Mouse (Mus musculus): ENCODE data around the gene Zyg11b. TPM values are rescaled to one million over a fixed set of nuclear protein-coding genes. Genes with fewer than 3 reads are reported as not detected.

Zyg11b gene
- polyA plus RNA-seq, 1 experiment from 2014 or later, result 24.2 TPM

DNA sequence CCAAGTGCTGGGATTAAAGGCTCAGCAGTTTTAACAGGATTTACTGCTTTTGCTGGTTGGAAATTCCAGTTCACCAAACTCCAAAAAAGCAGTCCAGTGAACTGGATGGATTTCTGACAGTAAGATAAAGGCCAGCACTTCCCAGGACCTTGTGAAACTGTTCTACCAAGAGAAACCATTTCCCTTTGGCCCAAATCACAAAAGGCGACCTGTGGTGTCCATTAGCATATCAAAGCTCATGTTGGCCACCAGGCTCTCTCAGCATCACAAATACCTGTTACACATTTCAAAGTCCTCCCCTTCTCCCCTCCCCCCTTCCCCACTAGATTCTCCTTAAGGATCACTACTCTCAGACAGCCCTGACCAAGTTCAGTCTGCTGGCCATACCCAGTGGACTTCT lies 118.6 kb downstream of the Zyg11b start:
- Histone ChIP-seq H3K4me2 (ENCODE audit: low read length) (no peak overlapping the region), H3K4me3 (ENCODE audit: low read depth, low read length) (no peak overlapping the region), H3K4me1 (ENCODE audit: control insufficient read depth, insufficient read depth, low read length) (no peaks in the 10 kb centered on the region), H3K36me3 (ENCODE audit: control insufficient read depth, insufficient read depth, low read length) (no peaks in the 10 kb centered on the region), H3K27ac (ENCODE audit: low read depth, low read length) (no peak overlapping the region), H3K27me3 (replicated peaks; ENCODE audit: control insufficient read depth, insufficient read depth, low read length) (no peaks in the 10 kb centered on the region), H3K9ac (ENCODE audit: low read length) (no peak overlapping the region), H3K9me3 (replicated peaks; ENCODE audit: control insufficient read depth, low read length) (no peaks in the 10 kb centered on the region)
- no peak for ATAC-seq
- 22% methylated on average over 1 of the region's 1 CpGs for WGBS
- DNase-seq (ENCODE audit: low spot score), result no peak

Other genes with a start within 250 kb of the Zyg11b start
- gene Podn, start 204.7 kb downstream of the Zyg11b start, polyA plus RNA-seq (2014; fragmentation: Nextera tagmentation; extraction: Ambion mirVana), result 0.19 and 0.85 TPM in 2 replicates
- 255 and 265 TPM in 2 replicates for gene Scp2, start 156.1 kb downstream of the Zyg11b start, polyA plus RNA-seq (2014; fragmentation: Nextera tagmentation; extraction: Ambion mirVana)
- 11.8 and 12.0 TPM in 2 replicates for gene Echdc2, start 135.7 kb downstream of the Zyg11b start, polyA plus RNA-seq (2014; fragmentation: Nextera tagmentation; extraction: Ambion mirVana)
- gene Zyg11a, start 83.0 kb downstream of the Zyg11b start, polyA plus RNA-seq (2014; fragmentation: Nextera tagmentation; extraction: Ambion mirVana), result not detected in 2 replicates
- gene Coa7, start 27.0 kb upstream of the Zyg11b start, polyA plus RNA-seq (2014; fragmentation: Nextera tagmentation; extraction: Ambion mirVana), result 43.1 and 52.2 TPM in 2 replicates
- gene Shisal2a, start 82.3 kb upstream of the Zyg11b start, polyA plus RNA-seq (2014; fragmentation: Nextera tagmentation; extraction: Ambion mirVana), result 2.7 and 3.6 TPM in 2 replicates
- 26.9 and 28.9 TPM in 2 replicates for gene Gpx7, start 105.9 kb upstream of the Zyg11b start, polyA plus RNA-seq (2014; fragmentation: Nextera tagmentation; extraction: Ambion mirVana)
- gene Tut4, start 158.3 kb upstream of the Zyg11b start, polyA plus RNA-seq (2014; fragmentation: Nextera tagmentation; extraction: Ambion mirVana), result 40.7 and 46.4 TPM in 2 replicates

Data from forebrain, embryonic 14.5 days (tissue).